Mouse (Mus musculus): ENCODE data around the gene Gm21992. TPM values are rescaled to one million over a fixed set of nuclear protein-coding genes. Genes with fewer than 3 reads are reported as not detected.
A peak's percentile ranks its signal among the peaks of the same experiment; 100 is the strongest.
"Not testable (repeated sequence)": the region's sequence is repeated elsewhere in the genome, so short reads cannot be mapped to it uniquely, and the experiment has no call there.

Gene Gm21992
- polyA plus RNA-seq, 1 experiment from 2014 or later = 27.0 TPM

DNA sequence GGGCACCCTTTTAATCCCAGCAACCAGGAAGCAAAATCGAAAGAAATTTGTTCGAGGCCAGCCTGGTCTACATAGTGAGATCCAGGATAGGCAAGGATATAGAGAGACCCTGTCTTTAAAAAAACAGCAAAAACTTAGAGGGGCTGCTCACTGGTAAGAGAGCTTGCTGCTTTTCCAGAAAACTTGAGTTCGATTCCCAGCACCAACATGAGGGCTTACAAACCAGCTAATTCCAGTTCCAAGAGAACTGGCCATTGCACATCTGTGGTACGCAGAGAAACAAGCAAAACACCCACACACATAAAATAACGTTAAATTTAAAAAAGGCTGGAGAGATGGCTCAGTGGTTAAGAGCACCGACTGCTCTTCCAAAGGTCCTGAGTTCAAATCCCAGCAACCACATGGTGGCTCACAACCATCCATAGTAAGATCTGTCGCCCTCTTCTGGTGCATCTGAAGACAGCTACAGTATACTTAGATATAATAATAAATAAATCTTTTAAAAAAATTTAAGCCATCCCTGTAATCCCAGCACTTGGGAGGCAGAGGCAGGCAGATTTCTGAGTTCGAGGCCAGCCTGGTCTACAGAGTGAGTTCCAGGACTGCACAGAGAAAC lies 1.0 kb upstream of the Gm21992 start:
- H3K9ac ChIP-seq = peak overlapping the region; percentile 92
- peak overlapping the region; percentile 81 for H3K4me3 ChIP-seq
- H3K36me3 ChIP-seq; H3K27me3 ChIP-seq (replicated peaks); H3K9me3 ChIP-seq (replicated peaks); ATAC-seq (ENCODE audit: insufficient number of reproducible peaks, low FRiP score): not testable (repeated sequence)
- 73% methylated on average over 8 of the region's 8 CpGs for WGBS
- H3K27ac ChIP-seq (ENCODE audit: poor library complexity, severe bottlenecking) = peak overlapping the region; percentile 93
- peaks cover 22% of the 10 kb centered on the region for H3K4me1 ChIP-seq (replicated peaks)
- peak overlapping the region; percentile 83 for H3K4me2 ChIP-seq

DNA sequence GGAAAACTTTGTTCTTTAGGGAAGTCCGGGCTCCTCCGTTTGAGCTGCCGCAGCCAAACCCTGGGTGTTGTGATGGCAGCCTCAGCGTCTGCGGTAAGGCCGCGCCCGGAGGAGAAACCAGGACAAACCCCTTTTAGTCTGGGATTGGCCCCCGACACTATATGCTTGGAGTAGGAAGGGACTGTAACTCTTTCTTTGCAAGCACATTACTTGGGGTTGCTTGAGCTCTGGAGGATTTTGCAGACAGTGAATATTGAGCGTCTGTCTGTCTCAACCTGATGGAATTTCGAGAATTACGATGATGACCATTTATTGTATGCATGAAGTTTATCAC lies 464 bp upstream of the Gm21992 start:
- peak overlapping the region; percentile 83 for H3K4me2 ChIP-seq
- H3K36me3 ChIP-seq = no peaks in the 10 kb centered on the region
- WGBS = 5% methylated on average over 12 of the region's 12 CpGs
- no peaks in the 10 kb centered on the region for H3K9me3 ChIP-seq (replicated peaks)
- H3K27me3 ChIP-seq (replicated peaks) = no peaks in the 10 kb centered on the region
- H3K27ac ChIP-seq (ENCODE audit: poor library complexity, severe bottlenecking) = peak overlapping the region; percentile 93
- peak overlapping the region; percentile 92 for H3K9ac ChIP-seq
- peak; percentile 7; the same call in 1 of the 2 replicates for ATAC-seq (ENCODE audit: insufficient number of reproducible peaks, low FRiP score)
- peaks cover 22% of the 10 kb centered on the region for H3K4me1 ChIP-seq (replicated peaks)
- peak overlapping the region; percentile 81 for H3K4me3 ChIP-seq

DNA sequence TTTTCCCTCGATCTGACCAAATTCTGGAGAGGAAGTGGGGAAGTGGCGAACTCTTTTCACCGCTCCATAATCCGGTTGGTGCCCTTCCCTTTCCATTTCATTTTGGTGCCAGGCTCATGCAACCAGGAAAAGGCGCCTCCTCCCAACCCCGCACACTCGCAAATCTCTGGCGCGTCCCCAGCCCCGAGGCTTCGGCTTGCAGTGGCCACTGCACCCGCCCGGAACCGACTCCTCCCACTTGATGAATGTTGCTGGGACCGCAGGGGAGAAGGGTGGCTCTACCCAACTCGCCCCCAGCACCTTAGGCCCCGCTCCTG lies 708 bp downstream of the Gm21992 start:
- Histone ChIP-seq H3K27ac (ENCODE audit: poor library complexity, severe bottlenecking) (peak overlapping the region; percentile 91), H3K36me3 (peaks cover 5% of the 10 kb centered on the region; the same call in 1 of the 2 replicates), H3K27me3 (replicated peaks) (no peaks in the 10 kb centered on the region), H3K4me3 (peak overlapping the region; percentile 81), H3K4me1 (replicated peaks) (peaks cover 22% of the 10 kb centered on the region), H3K9me3 (replicated peaks) (no peaks in the 10 kb centered on the region), H3K9ac (peak overlapping the region; percentile 89), H3K4me2 (peak overlapping the region; percentile 83)
- no peak for ATAC-seq (ENCODE audit: insufficient number of reproducible peaks, low FRiP score)
- WGBS = 0% methylated on average over 17 of the region's 17 CpGs

DNA sequence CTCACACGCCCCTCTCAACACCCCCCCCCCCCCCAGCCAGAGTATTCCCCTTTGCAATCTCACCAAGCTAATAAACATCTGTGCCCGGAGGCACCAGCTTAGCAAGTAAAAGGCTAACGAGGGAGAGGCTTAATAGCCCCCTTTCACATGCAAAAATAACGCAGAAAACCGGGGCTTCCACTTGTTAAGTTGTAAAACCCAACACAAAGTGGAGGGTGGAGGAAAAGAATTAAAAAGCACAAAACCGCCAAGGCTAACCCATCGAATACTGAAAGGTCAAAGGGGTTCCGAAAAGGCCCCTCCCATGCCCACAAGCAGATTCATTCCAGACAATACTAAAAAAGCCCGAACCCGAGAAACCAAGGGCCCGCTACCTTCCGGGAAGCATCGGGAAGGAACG lies 1.1 kb downstream of the Gm21992 start:
- Histone ChIP-seq H3K27me3 (replicated peaks) (no peaks in the 10 kb centered on the region), H3K36me3 (peaks cover 5% of the 10 kb centered on the region; the same call in 1 of the 2 replicates), H3K4me3 (peak overlapping the region; percentile 81), H3K9ac (peak overlapping the region; percentile 89), H3K4me1 (replicated peaks) (peaks cover 22% of the 10 kb centered on the region), H3K27ac (ENCODE audit: poor library complexity, severe bottlenecking) (peak overlapping the region; percentile 91; the same call in 1 of the 2 replicates), H3K9me3 (replicated peaks) (no peaks in the 10 kb centered on the region), H3K4me2 (peak overlapping the region; percentile 83)
- 0% methylated on average over 14 of the region's 14 CpGs for WGBS
- no peak for ATAC-seq (ENCODE audit: insufficient number of reproducible peaks, low FRiP score)

DNA sequence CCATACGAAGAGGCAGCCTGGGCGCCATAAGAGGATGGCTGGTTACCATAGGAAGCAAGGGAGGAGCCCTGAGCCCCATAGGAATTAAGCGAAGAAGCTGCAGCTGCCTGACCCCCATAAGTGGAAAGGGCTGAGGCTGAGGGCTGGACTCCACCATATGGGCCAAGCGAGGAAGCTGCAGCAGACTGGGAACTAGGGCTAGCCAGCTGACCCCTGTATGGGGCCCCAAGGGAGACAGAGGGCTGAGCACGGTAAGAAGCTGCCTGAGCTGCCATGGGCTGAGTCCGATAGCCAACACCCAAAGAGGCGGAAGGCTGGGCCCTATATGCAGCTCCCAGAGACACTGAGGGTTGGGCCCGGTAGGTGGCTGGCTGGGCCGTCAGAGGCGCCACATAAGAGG lies 8.1 kb downstream of the Gm21992 start:
- H3K36me3 ChIP-seq = peaks cover 62% of the 10 kb centered on the region
- H3K4me3 ChIP-seq = no peak overlapping the region
- no peaks in the 10 kb centered on the region for H3K27me3 ChIP-seq (replicated peaks)
- no peak overlapping the region for H3K27ac ChIP-seq (ENCODE audit: poor library complexity, severe bottlenecking)
- no peaks in the 10 kb centered on the region for H3K9me3 ChIP-seq (replicated peaks)
- H3K4me1 ChIP-seq (replicated peaks) = peaks cover 20% of the 10 kb centered on the region
- WGBS = 82% methylated on average over 10 of the region's 10 CpGs
- no peak overlapping the region for H3K9ac ChIP-seq
- no peak overlapping the region for H3K4me2 ChIP-seq
- no peak for ATAC-seq (ENCODE audit: insufficient number of reproducible peaks, low FRiP score)

DNA sequence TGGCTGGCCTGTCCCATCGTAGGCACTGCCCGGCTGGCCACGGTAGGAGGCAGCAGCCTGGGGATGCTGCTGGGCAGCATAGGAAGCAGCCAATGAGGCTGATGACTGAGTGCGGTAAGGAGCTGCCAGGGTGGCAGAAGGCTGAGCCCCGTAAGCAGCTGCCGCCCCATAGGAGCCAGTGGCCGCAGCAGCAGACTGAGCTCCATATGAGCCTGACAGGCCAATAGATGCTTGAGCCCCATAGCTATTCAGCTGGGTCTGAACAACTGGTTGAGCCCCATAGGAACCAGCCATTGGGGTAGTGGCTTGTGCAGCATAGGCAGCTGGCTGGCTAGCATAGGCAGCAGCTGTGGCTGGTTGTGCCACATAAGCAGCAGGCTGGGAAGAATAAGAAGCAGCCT lies 8.7 kb downstream of the Gm21992 start:
- peaks cover 65% of the 10 kb centered on the region for H3K36me3 ChIP-seq
- ATAC-seq (ENCODE audit: insufficient number of reproducible peaks, low FRiP score) = no peak
- WGBS = 92% methylated on average over 7 of the region's 7 CpGs

DNA sequence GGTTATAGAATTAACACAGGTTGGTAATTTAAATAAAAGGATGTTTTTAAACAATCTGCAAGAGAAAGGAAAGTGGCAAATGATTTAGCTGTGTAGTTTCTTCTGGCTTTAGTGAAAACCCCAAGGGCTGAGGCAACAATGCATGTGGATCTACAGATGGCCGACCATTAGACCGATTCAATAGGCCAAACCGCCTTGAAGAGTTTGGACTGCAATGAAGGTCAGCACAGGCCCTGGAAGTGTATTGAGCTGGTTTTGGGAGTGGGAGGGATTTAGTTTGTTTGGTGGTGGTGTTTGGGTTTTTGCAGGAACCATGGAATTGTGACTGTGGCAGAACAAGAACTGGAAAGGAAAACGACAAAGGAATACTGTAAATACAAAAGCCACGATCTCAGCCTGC lies 12.3 kb downstream of the Gm21992 start:
- Histone ChIP-seq H3K4me1 (replicated peaks) (peaks cover 18% of the 10 kb centered on the region), H3K4me2 (no peak overlapping the region), H3K36me3 (peaks cover 68% of the 10 kb centered on the region), H3K27ac (ENCODE audit: poor library complexity, severe bottlenecking) (no peak overlapping the region), H3K9ac (no peak overlapping the region), H3K4me3 (no peak overlapping the region), H3K27me3 (replicated peaks) (no peaks in the 10 kb centered on the region), H3K9me3 (replicated peaks) (no peaks in the 10 kb centered on the region)
- ATAC-seq (ENCODE audit: insufficient number of reproducible peaks, low FRiP score) = no peak
- 93% methylated on average over 5 of the region's 5 CpGs for WGBS

More for the DNA sequence above, 8.7 kb downstream of the Gm21992 start:
- Histone ChIP-seq H3K27me3 (replicated peaks) (no peaks in the 10 kb centered on the region), H3K4me2 (no peak overlapping the region), H3K9me3 (replicated peaks) (no peaks in the 10 kb centered on the region), H3K9ac (no peak overlapping the region), H3K4me3 (no peak overlapping the region), H3K4me1 (replicated peaks) (peaks cover 14% of the 10 kb centered on the region), H3K27ac (ENCODE audit: poor library complexity, severe bottlenecking) (no peak overlapping the region)

DNA sequence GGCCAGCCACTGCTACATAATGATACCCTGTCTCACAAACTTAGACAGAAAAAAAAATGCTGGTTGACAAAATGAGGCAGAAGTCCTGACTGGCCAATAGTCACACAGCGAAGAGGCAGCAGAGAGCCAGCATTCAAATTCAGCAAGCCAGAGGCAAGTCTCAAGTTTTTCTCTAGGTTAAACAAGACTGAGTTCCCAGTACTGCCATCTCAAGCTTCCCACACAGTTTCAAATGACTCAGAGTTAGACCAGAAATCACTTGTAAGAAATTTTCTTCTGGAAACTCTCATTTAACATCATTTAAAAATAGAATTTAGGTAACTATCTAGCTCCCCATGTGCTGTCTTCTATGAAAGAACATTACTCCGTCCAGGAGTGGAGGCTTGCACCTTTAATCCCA lies 13.6 kb downstream of the Gm21992 start:
- 93% methylated on average over 2 of the region's 2 CpGs for WGBS
- Histone ChIP-seq H3K9me3 (replicated peaks) (no peaks in the 10 kb centered on the region), H3K36me3 (peaks cover 56% of the 10 kb centered on the region), H3K27me3 (replicated peaks) (no peaks in the 10 kb centered on the region), H3K27ac (ENCODE audit: poor library complexity, severe bottlenecking) (no peak overlapping the region), H3K9ac (no peak overlapping the region), H3K4me1 (replicated peaks) (peaks cover 6% of the 10 kb centered on the region), H3K4me2 (no peak overlapping the region), H3K4me3 (no peak overlapping the region)
- ATAC-seq (ENCODE audit: insufficient number of reproducible peaks, low FRiP score) = no peak

DNA sequence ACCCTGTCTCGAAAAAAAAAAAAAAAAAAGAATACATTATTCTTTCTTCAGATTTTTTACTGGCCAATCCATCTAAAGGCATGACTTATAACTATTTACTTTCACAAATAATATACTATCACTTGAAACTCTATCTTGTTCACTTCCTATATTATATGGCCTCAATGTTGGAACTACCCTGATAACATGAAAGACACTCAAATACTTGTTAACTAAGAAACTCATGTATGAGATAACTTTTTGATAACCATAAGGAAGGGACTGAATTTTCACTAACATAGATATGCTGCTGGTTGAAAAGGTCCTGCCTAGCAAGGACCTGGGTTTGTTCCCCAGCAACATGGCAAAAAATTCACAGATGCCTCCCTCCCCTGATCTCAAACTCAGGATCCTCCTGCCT lies 15.5 kb downstream of the Gm21992 start:
- Histone ChIP-seq H3K36me3 (peaks cover 49% of the 10 kb centered on the region), H3K4me3 (no peak overlapping the region), H3K27ac (ENCODE audit: poor library complexity, severe bottlenecking) (no peak overlapping the region), H3K4me1 (replicated peaks) (peaks cover 17% of the 10 kb centered on the region), H3K27me3 (replicated peaks) (no peaks in the 10 kb centered on the region), H3K4me2 (no peak overlapping the region), H3K9ac (no peak overlapping the region), H3K9me3 (replicated peaks) (no peaks in the 10 kb centered on the region)
- ATAC-seq (ENCODE audit: insufficient number of reproducible peaks, low FRiP score) = no peak
- WGBS = 79% methylated on average over 1 of the region's 1 CpGs

DNA sequence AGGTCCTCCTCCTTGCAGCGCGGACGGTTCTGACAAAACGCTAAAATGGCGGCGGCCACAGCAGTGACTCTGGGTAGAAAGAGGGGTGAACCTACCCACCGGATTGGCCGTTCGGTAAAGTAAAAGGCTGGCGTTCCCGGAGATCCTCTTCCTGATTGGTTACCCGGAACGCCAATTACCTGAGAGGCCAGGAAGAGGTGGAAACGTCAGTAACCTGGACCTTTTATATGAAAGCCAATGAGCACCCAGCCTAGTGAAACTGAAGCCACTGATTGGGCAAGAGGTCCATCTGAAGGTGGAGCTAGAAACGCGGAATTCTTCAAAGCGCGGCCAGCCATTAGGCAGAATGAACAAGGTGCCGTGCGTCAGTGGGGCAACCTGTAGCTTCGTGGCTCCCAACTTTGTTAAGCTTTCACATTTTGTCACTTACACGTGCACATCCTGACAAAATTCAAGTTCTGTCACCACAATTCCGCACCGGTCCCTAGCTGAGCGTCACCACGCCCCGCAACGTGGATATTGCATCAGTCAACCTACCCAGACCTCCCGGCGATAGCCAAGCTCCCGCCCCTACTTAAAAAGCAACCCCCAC lies 17.5 kb downstream of the Gm21992 start, which contains the start of gene Rbm4:
TSS of gene Rbm4 (minus strand) at position 71 of the 592 bp plus-strand sequence.
- H3K9me3 ChIP-seq (replicated peaks) = no peaks in the 10 kb centered on the region
- peak within 1 kb of the TSS; percentile 84 for H3K9ac ChIP-seq
- peaks cover 41% of the 10 kb centered on the region for H3K36me3 ChIP-seq
- peaks cover 29% of the 10 kb centered on the region for H3K4me1 ChIP-seq (replicated peaks)
- H3K27ac ChIP-seq (ENCODE audit: poor library complexity, severe bottlenecking) = peak within 1 kb of the TSS; percentile 79
- ATAC-seq (ENCODE audit: insufficient number of reproducible peaks, low FRiP score) = peak; percentile 97
- no peaks in the 10 kb centered on the region for H3K27me3 ChIP-seq (replicated peaks)
- H3K4me3 ChIP-seq = peak within 1 kb of the TSS; percentile 91
- H3K4me2 ChIP-seq = peak within 1 kb of the TSS; percentile 75
- WGBS = under 1% methylated on average over 31 of the region's 31 CpGs

DNA sequence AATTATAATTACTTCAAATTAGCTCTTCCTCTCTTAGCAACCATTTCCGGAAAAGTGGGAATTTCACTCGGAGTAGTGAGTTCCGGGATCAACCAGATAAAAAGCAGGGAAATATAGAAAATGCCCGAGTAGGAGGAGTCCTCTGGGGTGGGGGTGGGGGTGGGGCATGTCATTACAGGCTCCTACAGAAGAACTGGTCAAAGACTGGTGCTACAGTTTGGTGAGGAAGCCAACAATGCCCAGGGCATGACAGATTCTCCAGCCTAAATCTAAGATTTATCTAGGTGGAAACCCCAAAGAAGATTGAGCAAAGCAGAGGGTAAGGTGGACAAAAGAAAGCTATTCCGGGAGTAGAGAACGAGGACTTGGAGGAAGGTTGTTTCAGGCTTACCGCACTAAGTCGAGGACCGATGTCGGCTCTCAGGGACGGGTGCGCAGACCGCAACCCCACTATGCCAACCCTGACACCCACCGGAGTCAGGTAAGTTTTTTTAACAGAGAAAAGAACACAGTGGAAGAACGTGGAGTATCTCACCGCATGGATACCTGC lies 18.1 kb downstream of the Gm21992 start:
- H3K9me3 ChIP-seq (replicated peaks) = no peaks in the 10 kb centered on the region
- H3K27ac ChIP-seq (ENCODE audit: poor library complexity, severe bottlenecking) = peak overlapping the region; percentile 79
- WGBS = under 1% methylated on average over 16 of the region's 16 CpGs
- peak overlapping the region; percentile 91 for H3K4me3 ChIP-seq
- peak overlapping the region; percentile 74 for H3K4me2 ChIP-seq
- peak; percentile 59; the same call in 1 of the 2 replicates for ATAC-seq (ENCODE audit: insufficient number of reproducible peaks, low FRiP score)
- H3K4me1 ChIP-seq (replicated peaks) = peaks cover 29% of the 10 kb centered on the region
- H3K27me3 ChIP-seq (replicated peaks) = no peaks in the 10 kb centered on the region
- peaks cover 40% of the 10 kb centered on the region for H3K36me3 ChIP-seq
- H3K9ac ChIP-seq = peak overlapping the region; percentile 84

All from heart, embryonic 12.5 days (tissue).